Mouse (Mus musculus): ENCODE measurements at regions not wholly inside any gene's neighbourhood (a gene's known extent, or its start where the extent isn't known, plus 50 kb on each side); places are given as distances from the start of the nearest gene placed in this dataset.
A peak's percentile ranks its signal among the peaks of the same experiment; 100 is the strongest.

DNA sequence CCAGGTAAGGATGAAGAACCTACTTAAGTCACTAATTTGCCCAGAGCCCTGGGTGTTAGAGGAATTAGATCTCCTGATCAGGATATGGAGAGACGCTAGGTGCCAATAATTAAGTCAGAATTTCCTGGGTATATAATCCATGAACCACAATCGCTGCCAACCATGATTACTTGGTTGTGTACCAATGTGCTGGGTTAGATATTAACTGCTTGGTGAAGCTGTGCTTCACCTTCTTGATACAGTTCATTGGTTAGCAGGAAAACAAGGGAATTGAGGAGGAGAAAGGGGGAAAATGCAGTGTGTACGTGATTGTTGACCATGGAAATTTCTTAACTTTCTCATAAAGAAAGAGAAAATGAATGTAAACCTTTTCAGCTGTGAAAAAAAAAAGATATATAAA lies 961.7 kb upstream of the Slc39a10 start:
- H3K4me1 ChIP-seq (ENCODE audit: control insufficient read depth, insufficient read depth, low read length), result no peaks in the 10 kb centered on the region
- TF ChIP-seq POLR2A (IDR thresholded peaks at IDR 0.05; ENCODE audit: insufficient read depth, low read depth, low read length) (no peak), CTCF (IDR thresholded peaks at IDR 0.05; ENCODE audit: insufficient read depth, low read depth, low read length) (no peak)
- 94% methylated on average over 3 of the region's 3 CpGs for WGBS
- no peak overlapping the region for H3K27ac ChIP-seq (ENCODE audit: insufficient read depth, low read depth, low read length)
- H3K4me3 ChIP-seq (ENCODE audit: insufficient read depth, low read depth, low read length), result no peak overlapping the region

GRCm38 (mm10) chr1:47853911-47854310 lies 961.3 kb upstream of the Slc39a10 start:
- no peaks in the 10 kb centered on the region for H3K4me1 ChIP-seq (ENCODE audit: control insufficient read depth, insufficient read depth, low read length)
- H3K4me3 ChIP-seq (ENCODE audit: insufficient read depth, low read depth, low read length), result peak overlapping the region; percentile 20
- TF ChIP-seq CTCF (IDR thresholded peaks at IDR 0.05; ENCODE audit: insufficient read depth, low read depth, low read length), result no peak
- no peak for TF ChIP-seq POLR2A (IDR thresholded peaks at IDR 0.05; ENCODE audit: insufficient read depth, low read depth, low read length)
- 49% methylated on average over 4 of the region's 4 CpGs for WGBS
- H3K27ac ChIP-seq (ENCODE audit: insufficient read depth, low read depth, low read length), result peak overlapping the region; percentile 57; the same call in 1 of the 2 replicates

- TF ChIP-seq CTCF (IDR thresholded peaks at IDR 0.05; ENCODE audit: insufficient read depth, low read depth, low read length), result no peak
- 65% methylated on average over 2 of the region's 2 CpGs for WGBS
- no peak overlapping the region for H3K27ac ChIP-seq (ENCODE audit: insufficient read depth, low read depth, low read length)
- H3K4me3 ChIP-seq (ENCODE audit: insufficient read depth, low read depth, low read length), result no peak overlapping the region
- H3K4me1 ChIP-seq (ENCODE audit: control insufficient read depth, insufficient read depth, low read length), result no peaks in the 10 kb centered on the region
Observed at GRCm38 (mm10) chr1:47840811-47841210, 948.2 kb upstream of the Slc39a10 start.

- no peak for TF ChIP-seq POLR2A (IDR thresholded peaks at IDR 0.05; ENCODE audit: insufficient read depth, low read depth, low read length)
- no peak for TF ChIP-seq CTCF (IDR thresholded peaks at IDR 0.05; ENCODE audit: insufficient read depth, low read depth, low read length)
- Histone ChIP-seq H3K27ac (ENCODE audit: insufficient read depth, low read depth, low read length) (no peak overlapping the region), H3K4me1 (ENCODE audit: control insufficient read depth, insufficient read depth, low read length) (no peaks in the 10 kb centered on the region)
Observed at GRCm38 (mm10) chr1:47834072-47834471, 941.4 kb upstream of the Slc39a10 start.

DNA sequence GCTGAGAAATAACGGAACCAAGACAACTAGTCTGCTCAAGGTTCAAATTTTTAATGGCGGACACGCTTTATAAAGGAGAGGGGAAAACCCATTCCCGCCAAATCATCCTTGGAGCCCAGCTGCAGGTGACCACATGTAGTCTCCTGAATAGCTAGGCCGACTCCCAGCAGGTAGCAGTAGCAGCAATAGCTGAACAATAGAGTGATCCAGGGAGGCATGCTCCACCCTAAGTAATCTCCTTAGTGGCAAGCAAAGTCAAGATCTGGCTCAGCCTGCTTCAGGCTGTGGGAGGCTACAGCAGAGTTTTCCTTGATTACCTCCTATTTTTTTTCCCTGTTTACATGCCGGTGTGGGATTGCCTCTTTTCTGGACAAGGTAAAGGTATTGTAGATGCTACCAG lies 934.6 kb upstream of the Slc39a10 start:
- no peak for TF ChIP-seq POLR2A (IDR thresholded peaks at IDR 0.05; ENCODE audit: insufficient read depth, low read depth, low read length)
- no peak for TF ChIP-seq CTCF (IDR thresholded peaks at IDR 0.05; ENCODE audit: insufficient read depth, low read depth, low read length)
- Histone ChIP-seq H3K4me3 (ENCODE audit: insufficient read depth, low read depth, low read length) (no peak overlapping the region), H3K27ac (ENCODE audit: insufficient read depth, low read depth, low read length) (no peak overlapping the region), H3K4me1 (ENCODE audit: control insufficient read depth, insufficient read depth, low read length) (no peaks in the 10 kb centered on the region)
- 91% methylated on average over 6 of the region's 6 CpGs for WGBS

More at GRCm38 (mm10) chr1:47834072-47834471, 941.4 kb upstream of the Slc39a10 start:
- H3K4me3 ChIP-seq (ENCODE audit: insufficient read depth, low read depth, low read length), result no peak overlapping the region

GRCm38 (mm10) chr1:47809508-47809907 lies 916.9 kb upstream of the Slc39a10 start:
- Histone ChIP-seq H3K27ac (ENCODE audit: insufficient read depth, low read depth, low read length) (no peak overlapping the region), H3K4me1 (ENCODE audit: control insufficient read depth, insufficient read depth, low read length) (no peaks in the 10 kb centered on the region), H3K4me3 (ENCODE audit: insufficient read depth, low read depth, low read length) (no peak overlapping the region)
- WGBS, result 35% methylated on average over 7 of the region's 7 CpGs
- TF ChIP-seq CTCF (IDR thresholded peaks at IDR 0.05; ENCODE audit: insufficient read depth, low read depth, low read length) (no peak), POLR2A (IDR thresholded peaks at IDR 0.05; ENCODE audit: insufficient read depth, low read depth, low read length) (no peak)

- TF ChIP-seq CTCF (IDR thresholded peaks at IDR 0.05; ENCODE audit: insufficient read depth, low read depth, low read length) (no peak), POLR2A (IDR thresholded peaks at IDR 0.05; ENCODE audit: insufficient read depth, low read depth, low read length) (no peak)
- Histone ChIP-seq H3K27ac (ENCODE audit: insufficient read depth, low read depth, low read length) (no peak overlapping the region), H3K4me1 (ENCODE audit: control insufficient read depth, insufficient read depth, low read length) (no peaks in the 10 kb centered on the region), H3K4me3 (ENCODE audit: insufficient read depth, low read depth, low read length) (no peak overlapping the region)
- WGBS, result 56% methylated on average over 3 of the region's 3 CpGs
Observed at GRCm38 (mm10) chr1:47794763-47795162, 902.1 kb upstream of the Slc39a10 start.
